Mouse (Mus musculus) embryonic fibroblast, embryonic 13.5 days (primary cell): ENCODE measurements around the gene Rslcan18.

Experiments used
- CTCF ChIP-seq: IDR thresholded peaks from 2 replicates; pipeline ENCODE4 v1.5.1; 2011; ENCODE audit warnings: mild to moderate bottlenecking, control low read depth, low read length, moderate library complexity, borderline replicate concordance; ENCODE audit not compliant: insufficient read depth
- POLR2A ChIP-seq: IDR thresholded peaks from 2 replicates; pipeline ENCODE4 v1.6.1; 2011; ENCODE audit warnings: low read depth, mild to moderate bottlenecking, control low read depth, low read length, moderate library complexity

- TF ChIP-seq CTCF = no peak
- TF ChIP-seq POLR2A = no peak
These were observed 25.9 kb downstream of the Rslcan18 start for GRCm38 (mm10) chr13:67090154-67090553.
